Mouse (Mus musculus): ENCODE data around the gene Rras2.

- no peak for TF ChIP-seq POLR2A (IDR thresholded peaks at IDR 0.05; ENCODE audit: insufficient read depth, low read length)
- no peak for TF ChIP-seq CTCF (IDR thresholded peaks at IDR 0.05; ENCODE audit: low read depth, low read length)
Observed at GRCm38 (mm10) chr7:114065407-114066185, 52.0 kb downstream of the Rras2 start.
